Mouse (Mus musculus) thymus, adult 2 months (tissue): Measurements from ENCODE around the gene Glyat. TPM values are rescaled to one million over a fixed set of nuclear protein-coding genes. Genes with fewer than 3 reads are reported as not detected.
A peak's percentile ranks its signal among the peaks of the same experiment; 100 is the strongest.

Source experiments
- DNase-seq: peaks from one replicate; pipeline ENCODE4 v3.0.0; 2021
- H3K27ac ChIP-seq: fragments of 200-500 bp; 2 replicates; pipeline ENCODE4 v1.5.1; 2012; ENCODE audit warnings: low read length, control low read depth; ENCODE audit not compliant: control insufficient read depth, insufficient read depth
- H3K27me3 ChIP-seq: fragments of 200-500 bp; 2 replicates; pipeline ENCODE4 v1.6.1; 2012; ENCODE audit warnings: mild to moderate bottlenecking, low read length, moderate library complexity, mixed read lengths; ENCODE audit not compliant: control insufficient read depth, insufficient read depth
- H3K36me3 ChIP-seq: fragments of 200-500 bp; 2 replicates; pipeline ENCODE4 v1.6.1; 2012; ENCODE audit warnings: mild to moderate bottlenecking, low read length, moderate library complexity; ENCODE audit not compliant: control insufficient read depth, insufficient read depth
- H3K4me1 ChIP-seq: fragments of 200-500 bp; replicated peaks from 2 replicates; pipeline ENCODE4 v1.6.1; 2012; ENCODE audit warnings: low read length; ENCODE audit not compliant: control insufficient read depth, insufficient read depth
- H3K4me3 ChIP-seq: fragments of 200-500 bp; 2 replicates; pipeline ENCODE4 v1.5.1; 2012; ENCODE audit warnings: mild to moderate bottlenecking, low read length, control low read depth, moderate library complexity; ENCODE audit not compliant: control insufficient read depth, insufficient read depth
- CTCF ChIP-seq: fragments of 200-500 bp; IDR thresholded peaks from 2 replicates; pipeline ENCODE4 v1.5.1; 2012; ENCODE audit warnings: mild to moderate bottlenecking, control low read depth, low read length, moderate library complexity, borderline replicate concordance; ENCODE audit not compliant: control insufficient read depth, poor library complexity, insufficient read depth; ENCODE audit errors: extremely low read depth
- POLR2A ChIP-seq: fragments of 200-500 bp; IDR thresholded peaks from 2 replicates; pipeline ENCODE4 v1.6.1; 2012; ENCODE audit warnings: mild to moderate bottlenecking, low read length, control low read depth, moderate library complexity; ENCODE audit not compliant: control insufficient read depth, poor library complexity, insufficient read depth; ENCODE audit errors: extremely low read depth
- WGBS: fragments of 180-500 bp; shearing (Covaris S2); methylation state at CpG from one replicate; pipeline ENCODE4 v1.1.7; 2018; 5-methylcytosine and 5-hydroxymethylcytosine counted together
- polyA plus RNA-seq: library from polyadenylated mRNA; depleted of rRNA; stranded (reverse); fragments of >200 nt; gene quantifications from 2 replicates; pipeline ENCODE4 v1.2.3, GENCODE M21; 2012; rRNA removed

Gene Glyat
- polyA plus RNA-seq = 0.11 TPM in 1 of 2 replicates, not detected in the other

DNA sequence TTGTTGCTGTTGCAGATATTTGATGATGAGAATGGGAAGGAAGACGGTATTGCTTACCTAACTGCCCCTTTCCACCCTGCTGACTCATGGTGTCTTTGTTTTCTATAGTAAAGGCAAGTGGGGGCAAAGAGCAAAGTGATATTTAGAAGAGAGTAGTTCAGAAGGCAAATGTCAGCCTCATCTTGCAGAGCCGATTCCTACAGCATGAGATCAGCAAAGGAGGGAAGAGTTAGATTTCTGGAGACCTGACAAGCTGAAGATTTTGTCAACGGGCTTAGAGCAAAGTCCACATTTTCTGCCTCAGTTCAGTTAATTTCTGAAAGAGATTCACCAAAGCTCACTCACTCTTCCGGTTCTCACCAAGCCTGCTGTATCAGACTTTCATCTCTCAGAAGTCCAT, at the start of gene Glyat:
Gene Glyat (plus strand): TSS at position 133 of the 400 bp plus-strand sequence.
- no peaks in the 10 kb centered on the region for H3K27me3 ChIP-seq
- 64% methylated on average over 4 of the region's 4 CpGs for WGBS
- no peak for DNase-seq
- H3K27ac ChIP-seq = no peak within 1 kb of the TSS
- no peak for TF ChIP-seq CTCF
- no peak for TF ChIP-seq POLR2A
- H3K36me3 ChIP-seq = no peaks in the 10 kb centered on the region
- no peak within 1 kb of the TSS for H3K4me3 ChIP-seq
- no peaks in the 10 kb centered on the region for H3K4me1 ChIP-seq

DNA sequence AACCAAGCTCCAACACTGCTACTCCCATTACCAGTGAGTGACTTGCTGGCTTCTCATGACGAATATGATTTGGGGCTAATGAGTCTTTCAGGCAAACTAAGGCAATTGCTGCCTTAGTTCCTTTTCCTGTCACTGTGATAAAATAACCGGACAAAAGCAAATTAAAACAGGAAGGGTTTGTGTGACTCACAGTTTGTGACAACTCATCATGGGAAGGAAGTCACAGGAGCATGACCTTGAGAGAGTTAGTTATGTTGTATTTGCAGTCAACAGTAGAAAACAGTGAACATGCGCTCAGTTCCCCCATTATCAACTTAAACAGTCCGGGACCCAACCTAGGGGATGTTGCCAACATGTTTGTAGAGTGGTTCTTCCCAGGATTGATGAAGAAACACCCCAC, 47.8 kb upstream of the Glyat start:
- WGBS = 83% methylated on average over 4 of the region's 4 CpGs
- Histone ChIP-seq H3K4me1 (no peaks in the 10 kb centered on the region), H3K4me3 (no peak overlapping the region), H3K27me3 (no peaks in the 10 kb centered on the region), H3K36me3 (peaks cover 17% of the 10 kb centered on the region), H3K27ac (no peak overlapping the region)
- TF ChIP-seq CTCF = no peak
- no peak for TF ChIP-seq POLR2A
- no peak for DNase-seq

DNA sequence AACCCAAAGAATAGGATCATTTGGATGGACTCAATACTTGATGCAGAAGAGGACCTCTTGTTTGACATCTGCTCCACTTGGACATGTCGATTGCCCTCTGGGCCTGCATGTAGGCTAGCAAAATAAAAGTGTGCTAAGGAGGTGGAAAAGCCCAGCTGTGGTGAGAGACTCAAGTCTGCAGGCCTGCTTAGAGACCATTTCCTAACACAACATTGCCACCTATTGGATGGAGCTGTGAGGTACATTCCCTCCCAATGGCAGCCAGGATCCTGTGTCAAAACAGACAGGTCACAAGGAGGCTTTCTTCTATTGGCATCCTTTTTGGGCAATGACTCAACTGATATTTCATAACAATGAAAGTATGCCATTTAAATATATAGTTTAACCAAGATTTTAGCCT, 41.2 kb upstream of the Glyat start:
- 9% methylated on average over 1 of the region's 1 CpGs for WGBS
- no peak overlapping the region for H3K27ac ChIP-seq
- H3K4me1 ChIP-seq = peaks cover 13% of the 10 kb centered on the region
- peaks cover 8% of the 10 kb centered on the region; the same call in 1 of the 2 replicates for H3K36me3 ChIP-seq
- H3K27me3 ChIP-seq = no peaks in the 10 kb centered on the region
- DNase-seq = peak; percentile 79
- no peak overlapping the region for H3K4me3 ChIP-seq
- no peak for TF ChIP-seq POLR2A
- TF ChIP-seq CTCF = no peak

DNA sequence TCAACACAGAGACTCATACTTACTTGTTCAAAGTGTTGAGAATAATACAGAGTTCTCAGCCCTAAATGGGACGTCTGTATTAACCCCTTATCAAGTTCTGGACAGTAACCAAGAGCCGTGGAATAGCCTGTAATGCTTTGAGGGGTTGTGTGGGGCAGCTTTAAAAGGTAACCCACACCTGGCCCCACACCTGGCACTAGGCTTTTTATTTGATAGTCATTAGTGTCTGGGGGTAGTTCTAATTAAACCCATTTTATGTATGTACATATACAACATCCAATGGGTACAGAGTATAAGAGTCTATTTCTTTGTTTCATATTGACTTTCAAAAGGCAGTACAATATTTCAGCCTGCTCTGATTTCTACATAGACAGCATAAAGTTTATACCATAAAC, 38.0 kb upstream of the Glyat start:
- Histone ChIP-seq H3K27ac (no peak overlapping the region), H3K36me3 (no peaks in the 10 kb centered on the region), H3K4me3 (no peak overlapping the region), H3K4me1 (peaks cover 13% of the 10 kb centered on the region), H3K27me3 (no peaks in the 10 kb centered on the region)
- 78% methylated on average over 2 of the region's 2 CpGs for WGBS
- DNase-seq = no peak
- no peak for TF ChIP-seq POLR2A
- no peak for TF ChIP-seq CTCF

DNA sequence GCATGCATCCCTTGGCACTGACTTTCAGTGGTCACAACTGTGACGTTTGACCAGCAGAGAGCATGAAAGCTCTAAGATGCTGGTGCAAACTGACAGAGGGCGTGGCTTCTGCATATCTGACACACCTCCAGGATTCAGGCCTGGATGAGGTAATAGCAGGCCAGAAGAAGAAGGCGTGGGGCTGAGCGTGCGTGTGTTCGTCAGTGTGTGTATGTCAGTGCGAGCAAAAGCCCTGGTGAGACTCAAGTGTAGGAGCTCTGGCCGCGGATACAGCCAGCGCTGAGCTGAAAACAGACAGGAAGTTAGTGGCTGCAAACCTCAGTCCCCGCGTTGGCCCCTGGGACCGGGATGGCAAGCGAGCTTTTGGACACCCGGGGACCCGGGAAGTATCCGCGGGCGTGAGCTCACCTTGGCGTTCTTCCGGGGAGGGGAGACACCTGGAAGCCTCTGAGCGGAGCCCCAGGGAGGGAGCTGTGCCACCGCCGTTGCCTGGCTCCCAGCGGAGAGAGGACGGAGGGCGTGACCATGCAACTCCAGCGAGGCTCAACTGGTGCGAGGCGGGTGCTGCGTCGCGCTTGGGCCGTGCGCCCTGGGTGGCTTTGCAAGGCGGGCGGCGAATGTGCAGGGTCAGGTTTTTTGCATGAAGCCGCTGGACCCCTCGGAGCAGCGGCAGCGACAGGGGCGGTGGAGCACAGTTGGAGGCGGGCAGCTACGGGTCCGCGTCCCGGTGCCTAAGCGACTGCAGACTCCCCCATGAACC, 37.4 kb upstream of the Glyat start:
- whole genome bisulfite sequencing = under 1% methylated on average over 48 of the region's 49 CpGs
- no peak overlapping the region for H3K27ac ChIP-seq

DNA sequence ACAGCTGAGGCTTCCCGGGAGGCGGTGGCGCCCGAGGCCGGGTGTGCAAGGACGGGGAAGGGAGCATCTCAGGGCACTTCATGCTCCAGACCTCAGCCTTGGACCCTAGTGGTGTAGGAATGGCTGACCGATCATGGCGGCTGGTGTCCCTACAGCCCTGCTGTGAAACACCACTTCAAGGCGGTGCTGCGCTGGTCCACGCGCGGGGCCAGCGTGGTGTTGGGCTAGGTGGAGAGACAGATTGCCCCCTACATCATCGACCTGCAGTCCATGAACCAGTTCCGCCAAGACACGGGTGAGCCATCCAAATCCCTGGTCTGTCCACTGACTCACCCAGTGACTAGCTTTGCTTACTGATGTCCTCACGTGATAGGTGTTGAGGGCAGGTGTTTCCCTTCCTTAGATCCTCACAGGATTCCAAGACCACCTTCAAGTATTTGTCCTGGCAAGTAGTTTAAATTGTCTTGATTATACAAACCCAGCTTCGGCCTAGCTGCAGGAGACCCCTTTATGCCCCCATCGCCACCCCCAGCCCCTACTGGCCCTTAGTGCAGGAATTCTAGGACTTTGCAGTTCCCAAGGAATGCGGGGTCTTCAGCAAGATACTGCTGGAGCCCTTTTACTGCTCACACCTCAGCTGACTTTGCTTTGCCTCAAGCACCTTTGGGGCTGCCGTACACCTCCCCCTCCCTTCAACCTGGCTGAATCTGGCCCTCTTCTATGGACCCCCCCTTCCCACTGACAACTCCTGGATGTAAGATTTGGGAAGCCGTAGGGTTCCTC, 36.6 kb upstream of the Glyat start:
- H3K4me3 ChIP-seq = peak overlapping the region; percentile 62
- H3K4me1 ChIP-seq = peaks cover 13% of the 10 kb centered on the region
- TF ChIP-seq CTCF = no peak
- no peak for TF ChIP-seq POLR2A
- 31% methylated on average over 23 of the region's 23 CpGs for WGBS
- no peak for DNase-seq
- no peaks in the 10 kb centered on the region for H3K36me3 ChIP-seq
- no peak overlapping the region for H3K27ac ChIP-seq
- H3K27me3 ChIP-seq = no peaks in the 10 kb centered on the region

More for the DNA sequence above, 37.4 kb upstream of the Glyat start:
- no peaks in the 10 kb centered on the region for H3K27me3 ChIP-seq
- H3K36me3 ChIP-seq = no peaks in the 10 kb centered on the region
- DNase-seq = peak; percentile 37
- H3K4me3 ChIP-seq = peak overlapping the region; percentile 62
- peaks cover 13% of the 10 kb centered on the region for H3K4me1 ChIP-seq
- no peak for TF ChIP-seq CTCF
- no peak for TF ChIP-seq POLR2A
